Mouse (Mus musculus) adrenal gland (tissue): Measurements from ENCODE around the gene Ccdc57.

Experiments used
- intact Hi-C: fragments of 180-260 bp; cut with DNase I; formaldehyde crosslinking; loops from one replicate; pipeline ENCODE4 v1.15.1; 2025
- long read RNA-seq, 2 experiments: library from polyadenylated mRNA; unstranded; transcript quantifications; one replicate each; pipeline ENCODE4 v2.0.0; 2020; ENCODE audit warnings: borderline replicate concordance in 1 of 2; ENCODE audit not compliant: insufficient replicate concordance in 1 of 2

The Ccdc57 gene
- long read RNA-seq, experiment 1, partial matches to known transcripts = 22 of 32 reads
- long read RNA-seq, experiment 1, other reads (novel, unspliced or antisense) = 9 of 32 reads
- long read RNA-seq, experiment 2, partial matches to known transcripts = 33 of 53 reads
- long read RNA-seq, experiment 2, other reads (novel, unspliced or antisense) = 19 of 53 reads

DNA sequence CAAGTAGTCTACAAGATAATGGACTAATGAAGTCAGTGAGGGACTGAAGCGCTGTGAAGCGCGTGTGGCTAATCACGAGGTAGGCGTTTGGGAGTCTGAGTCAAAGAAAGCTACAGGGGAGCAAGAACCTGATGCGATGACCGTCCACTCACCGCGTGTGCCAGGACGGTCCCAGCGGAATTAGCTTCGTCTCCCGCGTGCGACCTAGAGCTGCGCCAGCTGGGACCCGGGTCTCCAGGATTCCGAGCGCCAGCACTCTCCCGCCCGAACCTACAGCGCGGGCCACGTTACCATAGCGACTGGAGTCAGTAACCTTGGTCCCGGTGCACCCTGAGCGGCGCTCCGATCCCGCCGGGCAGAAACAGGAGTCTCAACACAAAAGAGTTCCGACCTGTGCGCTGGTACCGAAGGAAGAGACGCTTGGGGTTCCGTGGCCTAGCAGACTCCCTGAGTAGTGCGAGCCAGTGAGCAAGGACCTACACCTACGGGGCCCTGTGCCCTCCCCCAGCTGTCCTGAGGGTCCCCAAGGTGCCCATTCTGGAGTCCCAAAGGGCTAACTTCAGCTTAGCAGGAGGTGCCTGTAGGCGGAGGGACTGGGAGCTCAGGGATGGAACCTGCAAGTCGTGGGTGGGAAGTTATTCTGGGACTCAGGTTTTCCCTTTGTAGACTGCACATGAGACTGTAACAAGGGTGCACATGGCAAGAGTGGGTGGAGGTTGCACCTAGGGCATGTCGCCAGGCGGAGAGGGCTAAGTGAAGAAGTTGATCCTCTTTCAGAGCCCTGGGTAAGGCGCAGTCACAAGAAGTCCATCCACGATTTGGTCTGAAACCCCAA lies at the start of gene Ccdc57:
TSS of gene Ccdc57 (minus strand) at position 309 of the 835 bp plus-strand sequence.
- intact Hi-C loops = no loop called here

DNA sequence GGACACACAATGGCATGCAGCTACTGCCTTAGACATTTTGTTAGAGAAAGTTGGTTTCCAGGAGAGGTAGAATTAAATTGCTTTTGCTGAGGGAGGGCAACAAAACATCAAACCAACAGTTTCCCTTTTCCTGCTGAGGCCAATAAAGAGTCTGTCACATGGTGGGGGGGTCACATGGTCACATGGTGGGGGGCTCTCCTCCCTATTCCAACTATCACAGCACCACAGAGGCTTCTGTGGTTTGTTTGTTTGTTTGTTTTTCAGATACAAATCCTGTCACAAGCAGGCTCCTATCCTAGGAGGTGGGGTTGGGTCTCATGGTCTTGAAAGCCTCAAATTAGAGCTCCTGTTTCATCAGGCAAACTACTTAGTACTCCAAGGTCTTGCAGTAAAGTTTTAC lies 49.8 kb upstream of the Ccdc57 start:
- intact Hi-C loops = no loop called here

DNA sequence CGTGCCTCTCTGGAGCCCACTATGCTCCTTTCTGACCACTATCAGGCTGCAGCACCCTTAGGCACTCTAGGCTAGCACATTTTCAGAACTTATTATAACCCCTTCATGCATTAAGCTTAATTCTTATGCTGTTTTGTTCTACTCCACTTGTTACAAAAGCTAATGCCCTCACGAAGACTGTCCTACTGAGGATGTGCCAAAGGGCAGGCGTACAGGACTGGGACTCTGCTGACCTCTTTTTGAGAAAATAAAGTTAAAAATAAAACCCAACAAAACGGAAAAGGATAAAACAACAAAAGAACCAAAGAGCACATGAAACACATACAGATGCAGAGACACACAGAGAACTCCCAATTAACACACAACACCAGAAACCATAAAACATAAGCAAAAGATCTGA lies 49.0 kb upstream of the Ccdc57 start:
- intact Hi-C loops = no loop called here

DNA sequence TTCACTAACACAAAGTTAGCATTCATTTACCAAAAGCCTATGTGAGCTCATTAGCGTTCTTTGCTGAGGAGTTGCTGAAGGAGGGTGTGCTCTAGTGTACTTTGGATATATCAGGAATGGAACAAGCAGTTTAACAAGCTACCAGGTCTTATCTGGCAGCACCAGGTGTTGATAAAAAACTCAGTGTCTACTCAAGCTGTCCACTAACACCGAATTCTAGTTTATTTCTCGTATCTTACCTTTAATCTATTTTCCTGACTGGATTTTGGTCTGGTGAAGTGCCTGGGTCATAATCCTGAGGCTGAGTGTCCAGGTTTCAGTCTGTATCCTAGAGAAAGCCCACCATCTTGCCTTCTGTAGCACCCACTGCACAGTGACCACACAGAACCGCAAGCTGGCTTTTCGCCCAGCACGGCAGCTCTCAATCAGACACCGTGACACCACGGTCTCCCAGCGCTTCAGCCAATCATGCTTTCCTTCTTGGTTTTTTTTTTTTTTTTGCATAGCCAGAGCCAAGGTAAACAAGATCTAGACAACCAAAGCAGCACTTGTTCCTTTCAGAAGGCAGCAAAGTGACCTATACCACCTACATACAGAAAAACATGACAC lies 47.9 kb upstream of the Ccdc57 start:
- intact Hi-C loops = no loop called here

DNA sequence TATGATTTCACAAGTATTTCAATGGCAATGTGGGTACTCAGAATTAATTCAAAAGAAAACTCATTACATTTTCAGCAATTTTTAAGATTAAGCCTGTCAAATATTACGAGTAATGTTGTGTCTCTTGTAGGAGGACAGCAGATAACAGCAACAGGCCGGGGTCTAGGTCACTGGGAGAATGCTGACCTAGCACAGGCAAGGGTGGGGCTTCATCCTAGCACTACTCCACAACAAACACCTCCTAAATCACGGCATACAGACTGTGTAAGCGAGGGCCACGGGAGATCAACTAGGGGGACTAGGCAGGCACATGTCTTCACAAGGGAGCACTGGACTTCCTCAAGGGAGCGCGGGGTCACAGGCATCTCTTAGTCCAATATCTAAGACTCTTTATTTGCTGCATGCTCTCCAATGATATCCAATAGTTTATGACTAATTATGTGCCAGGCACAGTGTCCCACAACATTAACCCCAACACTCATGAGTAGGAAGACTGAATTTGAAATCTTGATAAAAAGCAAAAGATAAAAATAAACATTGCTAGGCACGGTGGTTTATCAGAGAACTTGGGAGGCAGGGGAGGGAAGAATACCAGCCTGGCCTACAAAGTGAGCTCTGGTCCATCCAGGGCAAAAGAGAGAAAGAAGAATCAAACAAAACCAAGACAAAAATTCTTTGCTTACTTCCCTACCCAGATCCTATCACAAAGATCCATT lies 47.2 kb upstream of the Ccdc57 start:
- intact Hi-C loops = no loop called here

DNA sequence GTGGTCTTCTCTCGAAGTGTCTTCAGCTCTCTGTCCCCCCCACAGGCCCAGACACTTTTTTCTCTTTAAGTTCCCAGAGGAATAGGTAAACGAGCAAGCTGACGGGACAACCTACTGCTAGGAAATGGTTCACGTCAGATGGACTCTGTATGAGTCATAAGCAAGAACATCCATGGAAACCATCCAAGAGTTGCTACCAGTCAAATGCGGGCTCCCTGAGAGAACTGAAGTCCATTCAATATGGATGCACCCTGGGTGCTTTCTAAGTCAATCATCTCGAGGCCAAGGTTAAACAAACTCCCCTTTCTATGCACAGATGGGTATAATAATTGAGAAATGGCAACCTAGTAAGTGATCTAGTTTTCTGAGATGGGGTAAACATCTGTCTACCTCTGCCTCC lies 40.6 kb upstream of the Ccdc57 start:
- intact Hi-C loops = no loop called here

DNA sequence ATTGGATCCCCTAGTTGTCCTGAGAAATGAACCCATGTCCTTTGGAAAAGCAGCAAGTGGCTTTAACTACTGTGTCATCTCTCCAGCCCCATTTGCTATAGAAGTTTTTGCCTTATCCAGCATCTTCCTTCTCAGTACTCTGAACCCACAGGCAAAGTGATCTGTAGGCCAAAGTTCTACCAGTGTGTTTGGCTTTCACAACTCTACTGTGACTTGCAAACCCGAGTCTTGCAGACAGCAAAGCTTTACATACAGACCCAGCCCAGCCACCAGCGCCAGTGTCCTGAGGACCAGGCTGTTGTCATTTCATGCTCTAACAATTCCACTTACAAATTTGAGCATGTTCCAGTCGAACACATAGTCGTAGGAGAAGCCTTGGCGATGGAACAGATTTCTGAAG lies 38.6 kb upstream of the Ccdc57 start:
- intact Hi-C loops = no loop called here

DNA sequence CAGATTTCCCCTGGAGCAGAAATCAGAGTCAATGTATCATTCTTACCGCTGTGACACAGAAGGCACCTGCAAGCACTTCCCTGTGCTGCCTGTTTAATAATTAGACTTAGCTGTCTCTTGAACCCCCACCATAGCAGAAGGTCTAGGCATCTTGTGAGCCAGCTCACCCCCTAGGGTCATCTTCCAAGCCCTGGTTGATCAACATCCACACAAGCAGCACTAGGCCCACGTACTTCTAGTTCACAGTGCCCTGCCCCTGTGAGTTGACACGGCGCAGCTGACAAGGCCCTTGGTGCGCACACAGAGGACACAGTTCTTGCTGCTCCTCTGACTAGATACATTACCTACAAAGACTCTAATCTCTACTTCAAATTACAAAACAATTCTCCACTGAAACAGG lies 37.1 kb upstream of the Ccdc57 start:
- intact Hi-C loops = no loop called here

DNA sequence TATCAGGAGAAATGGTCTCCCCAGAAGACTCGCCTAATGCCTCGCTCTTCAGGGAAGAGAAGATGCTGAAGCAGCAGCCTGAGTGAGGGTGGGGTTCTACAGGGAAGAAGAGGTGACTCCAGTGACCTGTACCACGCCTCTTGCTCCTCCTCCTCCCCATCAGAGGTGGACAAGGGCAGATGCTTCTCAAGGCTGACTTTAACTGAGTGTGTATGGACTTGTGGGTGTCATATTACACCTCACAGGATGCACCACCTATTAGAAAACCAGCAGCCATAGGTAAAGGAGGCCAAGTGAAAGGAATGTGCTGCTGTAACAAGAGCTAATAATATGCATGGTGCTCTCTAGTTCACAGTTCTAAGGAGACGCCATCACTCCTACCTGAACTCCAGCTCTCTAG lies 32.9 kb upstream of the Ccdc57 start:
- intact Hi-C loops = no loop called here

DNA sequence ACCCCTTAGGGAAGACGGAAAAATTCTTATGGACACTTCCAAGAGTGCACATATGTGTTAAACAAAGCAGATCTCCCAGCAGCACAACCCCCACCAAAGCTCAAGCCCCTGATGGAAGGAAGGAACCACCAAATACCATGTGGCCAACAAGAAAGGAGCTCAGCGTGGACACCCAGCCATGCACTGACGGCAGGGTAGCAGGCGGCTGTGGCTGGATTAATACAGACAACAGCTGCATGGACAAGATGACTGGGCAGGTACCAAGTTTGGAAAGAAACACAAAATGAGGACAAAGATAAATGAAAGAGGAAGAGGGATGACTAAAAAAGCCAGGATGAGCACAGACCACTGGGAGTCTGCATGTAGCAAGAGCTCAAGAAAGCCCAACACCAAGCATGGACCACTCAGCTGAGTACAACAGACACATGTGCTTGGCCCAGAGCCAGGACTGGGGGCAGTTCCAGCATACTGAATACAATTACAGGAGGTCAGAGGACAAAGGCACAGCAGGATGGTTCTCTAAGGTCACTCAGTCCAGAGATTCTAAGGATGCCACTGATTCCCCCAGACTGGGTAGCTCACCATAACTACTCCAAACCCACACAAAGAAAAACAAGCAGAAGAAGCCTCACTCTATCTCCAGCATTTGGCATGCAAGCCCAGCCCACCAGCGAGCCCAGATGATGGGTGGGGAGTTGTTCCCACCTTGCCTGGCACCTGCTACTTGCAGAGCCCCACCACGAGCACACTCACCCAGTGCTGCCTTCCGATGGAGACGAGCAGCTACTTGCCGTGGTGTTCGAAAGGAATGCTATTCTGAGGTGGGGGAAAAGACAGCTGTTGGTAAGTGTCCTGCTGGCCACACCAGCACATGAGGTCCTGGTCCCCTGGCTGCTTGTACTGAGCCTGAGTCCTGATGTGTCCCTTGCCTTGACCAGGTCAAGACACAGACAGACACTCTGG lies 31.8 kb upstream of the Ccdc57 start:
- intact Hi-C loops = no loop called here

DNA sequence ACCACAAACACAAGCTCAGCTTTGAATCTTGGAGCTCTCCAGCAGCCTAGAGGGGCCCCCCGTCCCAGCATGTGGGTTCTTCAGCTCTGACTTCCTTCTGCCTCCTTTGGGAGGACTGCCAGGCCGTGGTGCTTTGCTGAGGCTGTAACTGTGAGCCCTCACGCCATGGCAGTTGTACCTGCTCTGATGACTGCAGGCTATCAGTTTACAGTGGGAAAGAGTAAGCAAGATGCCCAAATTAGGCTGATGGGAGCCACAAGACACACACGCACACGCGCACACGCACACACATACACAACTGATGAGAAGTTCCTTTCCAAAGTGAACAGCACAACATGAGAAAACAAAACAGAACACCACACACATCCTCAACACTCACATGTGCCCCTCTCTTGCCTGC lies 30.2 kb upstream of the Ccdc57 start:
- intact Hi-C loops = no loop called here

DNA sequence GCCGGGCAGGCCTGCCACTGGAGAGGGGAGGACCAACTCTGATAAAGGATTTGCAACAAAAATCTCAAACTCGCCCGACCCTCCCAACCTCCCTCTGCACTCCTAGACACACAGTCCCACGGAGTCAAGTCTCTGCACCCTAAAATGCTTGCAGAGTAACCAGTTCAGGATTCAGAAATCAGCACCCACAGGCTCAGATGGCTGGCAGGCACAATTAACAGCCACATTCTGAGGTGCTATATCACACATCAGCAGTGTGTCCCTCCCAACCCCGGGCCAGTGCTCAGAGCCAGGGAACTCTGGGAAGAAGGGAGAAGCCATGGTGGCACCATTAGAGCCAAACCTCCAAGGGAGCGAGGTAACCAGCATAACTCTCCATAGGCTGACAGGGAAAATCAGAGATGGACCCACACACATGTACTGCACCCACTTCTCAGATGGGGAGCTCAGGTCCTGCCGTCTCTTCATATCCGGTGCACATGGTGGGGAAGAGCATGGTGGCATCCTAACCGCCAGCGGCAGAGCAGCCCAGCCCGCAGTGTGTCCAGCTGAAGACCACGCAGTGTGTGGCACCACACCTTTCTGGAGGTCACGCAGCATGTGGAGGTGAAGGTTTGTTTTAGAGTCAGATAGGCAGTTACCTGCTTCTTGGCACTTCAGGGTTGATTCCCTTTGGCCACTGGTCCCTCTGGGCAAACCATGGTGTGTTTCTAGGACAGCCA lies 29.5 kb upstream of the Ccdc57 start:
- intact Hi-C loops = no loop called here

DNA sequence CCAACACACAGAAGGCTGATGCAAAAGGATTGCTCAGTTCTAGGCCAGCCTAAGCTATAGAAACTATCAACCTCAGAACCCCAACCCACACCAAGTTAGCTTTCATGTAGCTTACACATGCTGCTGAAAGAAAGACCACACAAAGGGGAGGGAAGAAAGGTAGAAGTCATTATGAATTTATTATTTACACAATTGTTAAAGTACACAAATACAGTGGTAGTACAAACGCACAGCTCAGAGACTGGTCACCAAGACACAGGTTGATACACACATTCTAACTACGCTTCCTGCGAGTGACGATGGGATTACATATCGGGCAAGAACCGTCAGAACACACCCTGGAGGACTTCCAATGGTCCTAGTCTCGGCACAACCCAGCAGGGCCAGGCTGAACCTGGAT lies 28.9 kb upstream of the Ccdc57 start:
- intact Hi-C loops = no loop called here

DNA sequence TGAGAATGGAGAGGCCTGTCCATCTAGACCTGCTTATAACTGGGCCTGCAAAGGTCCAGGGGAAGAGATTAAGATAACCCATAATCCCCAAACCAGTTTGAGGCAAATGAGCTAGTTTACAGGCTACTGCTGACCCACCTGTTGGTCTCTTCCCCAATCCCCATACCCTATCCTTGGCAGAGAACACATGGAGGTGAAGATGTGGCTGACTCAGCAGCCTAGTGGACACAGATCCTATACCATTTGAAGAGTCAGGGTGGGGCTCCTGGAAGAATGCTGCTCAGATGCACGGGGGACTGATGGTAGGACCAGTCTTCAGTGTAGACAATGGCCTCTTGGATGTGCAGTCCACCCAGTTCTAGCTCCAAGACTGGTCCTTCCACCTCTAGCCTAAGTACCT lies 27.6 kb upstream of the Ccdc57 start:
- intact Hi-C loops = no loop called here

DNA sequence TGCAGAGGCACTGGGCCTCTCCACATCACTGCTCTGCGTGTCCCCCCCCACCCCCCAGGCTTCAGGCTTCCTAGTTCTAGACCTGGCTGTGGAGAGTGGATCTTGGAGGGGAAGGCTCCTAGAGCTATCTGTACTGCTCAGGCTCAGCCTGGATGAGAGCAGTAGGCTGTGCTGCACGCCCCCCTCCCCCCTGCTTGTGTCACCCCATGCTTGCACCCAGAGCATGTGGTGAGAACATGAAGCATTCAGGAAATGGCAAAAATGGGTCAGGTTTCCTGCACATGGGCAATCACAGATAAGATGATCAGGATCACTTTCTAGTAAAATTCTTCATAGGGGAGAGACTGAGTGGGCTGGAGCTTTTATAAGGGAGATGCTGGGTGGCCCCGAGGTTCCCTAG lies 26.9 kb upstream of the Ccdc57 start:
- intact Hi-C loops = no loop called here

DNA sequence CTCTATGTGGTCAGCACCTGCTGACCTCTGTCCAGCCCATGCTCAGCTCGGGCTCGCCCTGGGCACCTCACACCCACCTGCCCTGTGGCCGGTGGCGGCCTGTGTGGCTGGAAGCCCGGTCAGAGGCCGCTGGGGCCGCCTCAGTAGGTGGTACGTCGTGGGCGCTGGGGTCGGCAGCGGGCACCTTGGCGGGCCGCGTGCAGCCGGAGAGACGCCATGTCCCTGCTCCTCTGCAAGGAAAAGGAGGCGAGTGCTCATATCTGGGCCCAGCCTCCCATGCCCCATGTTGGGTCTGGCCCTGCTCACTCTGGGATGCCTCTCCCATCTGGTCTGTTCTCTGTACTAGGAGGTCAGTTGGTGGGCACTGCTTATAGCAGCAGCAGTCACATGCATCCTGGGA lies 26.4 kb upstream of the Ccdc57 start:
- intact Hi-C loops = no loop called here

DNA sequence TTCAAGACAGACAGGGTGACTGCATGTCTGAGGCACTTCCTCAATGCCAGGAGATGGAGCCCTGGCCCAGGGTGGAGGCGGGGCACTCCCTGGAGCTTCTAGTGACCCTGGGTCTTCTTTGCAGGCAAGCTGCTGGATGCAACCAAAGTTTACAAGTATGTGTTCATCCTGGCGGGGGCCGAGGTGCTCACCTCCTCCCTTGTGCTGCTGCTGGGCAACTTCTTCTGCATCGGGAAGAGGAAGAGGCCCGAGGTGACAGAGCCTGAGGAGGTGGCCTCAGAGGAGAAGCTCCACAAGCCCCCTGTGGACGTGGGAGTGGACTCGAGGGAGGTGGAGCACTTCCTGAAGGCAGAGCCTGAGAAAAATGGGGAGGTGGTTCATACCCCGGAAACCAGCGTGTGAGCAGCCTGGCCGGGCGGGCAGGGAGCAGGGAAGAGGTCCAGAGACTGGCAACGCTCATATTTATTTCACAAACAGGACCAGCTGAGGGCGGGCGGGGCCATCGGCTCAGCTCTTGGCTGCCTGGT lies 25.1 kb upstream of the Ccdc57 start:
- intact Hi-C loops = no loop called here

DNA sequence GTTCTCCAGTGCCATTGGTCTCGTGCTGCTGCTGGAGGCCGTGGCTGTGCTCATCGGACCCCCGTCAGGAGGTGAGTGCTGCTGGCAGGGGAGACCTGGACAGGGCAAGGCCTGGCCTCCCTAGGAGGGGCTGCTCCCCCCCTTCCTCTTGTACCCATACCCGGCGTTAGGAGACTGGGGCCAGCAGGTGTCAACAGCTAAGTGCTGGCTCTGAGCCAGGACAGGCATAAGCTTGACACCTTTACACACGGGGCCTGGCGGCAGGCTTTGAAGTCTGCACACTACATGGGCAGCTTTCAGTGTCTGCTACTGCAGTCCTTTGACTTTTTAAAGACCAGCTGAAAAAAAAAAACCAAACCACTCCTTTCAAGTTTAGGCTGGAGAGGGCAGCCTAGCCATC lies 24.4 kb upstream of the Ccdc57 start:
- intact Hi-C loops = no loop called here

DNA sequence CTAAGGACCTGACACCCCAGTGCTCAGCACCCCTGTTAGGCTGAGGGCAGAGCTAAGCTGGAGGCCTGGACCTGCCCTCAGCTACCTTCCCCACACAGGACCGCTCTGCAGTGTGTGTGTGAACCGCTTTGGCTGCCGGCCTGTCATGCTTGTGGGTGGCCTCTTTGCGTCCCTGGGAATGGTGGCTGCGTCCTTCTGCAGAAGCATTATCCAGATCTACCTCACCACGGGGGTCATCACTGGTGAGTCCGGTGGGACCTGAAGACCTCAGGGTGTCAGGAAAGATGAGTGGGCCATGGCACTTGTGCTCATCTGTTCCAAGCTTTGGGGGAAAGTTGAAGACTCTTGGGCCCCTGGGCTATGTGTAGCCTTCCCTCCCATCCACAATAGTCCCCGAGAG lies 23.0 kb upstream of the Ccdc57 start:
- intact Hi-C loops = no loop called here

DNA sequence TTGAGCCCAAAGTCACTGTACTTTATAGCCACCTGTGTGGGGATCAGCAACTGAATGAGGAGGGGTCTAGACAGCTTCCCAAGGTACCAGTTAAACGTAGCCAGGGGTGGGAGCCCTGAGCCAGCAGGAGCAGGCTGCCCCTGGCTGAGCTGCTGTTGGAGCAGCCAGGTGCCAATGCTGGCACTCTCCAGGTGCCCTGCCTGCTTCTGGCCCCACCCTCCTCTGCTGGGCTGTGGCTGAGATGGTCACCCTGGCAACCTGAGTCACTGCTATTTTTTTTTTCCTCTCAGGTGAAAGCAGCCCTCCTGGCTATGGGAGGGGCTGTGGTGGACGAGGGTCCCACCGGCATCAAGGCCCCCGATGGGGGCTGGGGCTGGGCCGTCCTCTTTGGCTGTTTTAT lies 22.3 kb upstream of the Ccdc57 start:
- intact Hi-C loops = no loop called here
